ENCODE assay signal across 25 mouse cellular contexts in the genomic region with DNA sequence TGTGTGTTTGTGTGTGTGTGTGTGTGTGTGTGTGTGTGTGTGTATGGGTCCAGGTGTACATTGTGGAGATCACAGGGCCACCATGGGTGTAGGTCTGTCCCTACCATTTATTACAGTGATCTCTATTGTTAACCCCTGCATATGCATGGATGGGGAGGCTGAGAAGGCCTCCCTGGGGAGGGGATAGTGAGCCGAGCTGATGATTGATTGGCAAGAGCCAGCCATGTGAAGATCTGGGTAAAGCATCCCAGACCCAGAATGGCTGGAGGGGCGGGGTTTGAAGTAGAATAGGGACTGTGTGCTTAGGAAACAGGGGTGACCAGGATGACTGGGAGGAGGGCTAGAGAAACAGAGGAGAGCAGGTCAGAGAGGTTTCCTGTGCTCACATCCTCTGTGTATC. TPM values are rescaled to one million over a fixed set of nuclear protein-coding genes. Genes with fewer than 3 reads are reported as not detected.
A peak's percentile ranks its signal among the peaks of the same experiment; 100 is the strongest.
DNase-seq lines count a peak whose midpoint lies in the region; ATAC-seq and TF ChIP-seq lines count a peak whose summit lies in the region.
"Had no signal": no experiment of that assay in that cellular context is flagged by ENCODE, and none has a peak within 500 bp of the region (broad histone marks: within the 10 kb centered on the region; RNA-seq: fewer than 3 reads in every experiment).

No protein-coding gene starts in this region.

- peak; percentile 11 for DNase-seq in hindbrain, embryonic 10.5 days (ENCODE audit: low spot score)
- DNase-seq in hindbrain, postnatal 0 days (ENCODE audit: low spot score), result no peak
- no peak for DNase-seq in midbrain, embryonic 10.5 days (ENCODE audit: low spot score)
- no peak for DNase-seq in frontal cortex, postnatal 36 days (ENCODE audit: low spot score in 2 of 2)
- no peak for DNase-seq in kidney, adult 9 months
- DNase-seq: adrenal gland, adult 8-10 months; cerebellum, adult 2 months; cerebellum, postnatal 25 days; gastrocnemius, postnatal 36 days; kidney, postnatal 36 days; left cerebral cortex, postnatal 4 days; liver; lung, postnatal 4 days; thymus, postnatal 25 days had no signal

- peaks cover 5% of the 10 kb centered on the region; the same call in 1 of the 2 replicates for H3K36me3 ChIP-seq in hindbrain, embryonic 10.5 days
- H3K36me3 ChIP-seq in hindbrain, postnatal 0 days (ENCODE audit: insufficient read depth, low read length), result no peaks in the 10 kb centered on the region
- H3K36me3 ChIP-seq in midbrain, embryonic 15.5 days (replicated peaks), result no peaks in the 10 kb centered on the region
- 0 out of 2 replicates have a peak, but pooled peaks cover 7% of the 10 kb centered on the region for H3K36me3 ChIP-seq in midbrain, embryonic 10.5 days
- peaks cover 6% of the 10 kb centered on the region for H3K36me3 ChIP-seq in hindbrain, embryonic 13.5 days
- H3K36me3 ChIP-seq: embryonic facial prominence, embryonic 15.5 days; kidney, embryonic 15.5 days; liver, embryonic 15.5 days; stomach, embryonic 15.5 days had no signal

- no peak overlapping the region for H3K9ac ChIP-seq in hindbrain, postnatal 0 days (replicated peaks; ENCODE audit: low read length)
- no peak overlapping the region for H3K9ac ChIP-seq in midbrain, embryonic 15.5 days
- H3K9ac ChIP-seq in hindbrain, embryonic 13.5 days, result no peak overlapping the region
- H3K9ac ChIP-seq: embryonic facial prominence, embryonic 15.5 days; kidney, embryonic 15.5 days; liver, embryonic 15.5 days; stomach, embryonic 15.5 days had no signal

- H3K4me2 ChIP-seq in hindbrain, postnatal 0 days (ENCODE audit: low read depth, low read length), result no peak overlapping the region
- H3K4me2 ChIP-seq in midbrain, embryonic 15.5 days, result no peak overlapping the region
- H3K4me2 ChIP-seq in hindbrain, embryonic 13.5 days, result no peak overlapping the region
- H3K4me2 ChIP-seq: embryonic facial prominence, embryonic 15.5 days; kidney, embryonic 15.5 days; liver, embryonic 15.5 days; stomach, embryonic 15.5 days had no signal

- no peak for TF ChIP-seq CTCF in hindbrain, postnatal 0 days (IDR thresholded peaks at IDR 0.05; ENCODE audit: low read depth)

- H3K4me1 ChIP-seq in hindbrain, embryonic 10.5 days (replicated peaks), result peaks cover 9% of the 10 kb centered on the region; the same call in 1 of the 2 replicates
- no peaks in the 10 kb centered on the region for H3K4me1 ChIP-seq in hindbrain, postnatal 0 days (ENCODE audit: insufficient read depth, low read length)
- peaks cover 11% of the 10 kb centered on the region; the same call in 1 of the 2 replicates for H3K4me1 ChIP-seq in midbrain, embryonic 15.5 days
- peaks cover 9% of the 10 kb centered on the region for H3K4me1 ChIP-seq in midbrain, embryonic 10.5 days
- H3K4me1 ChIP-seq in hindbrain, embryonic 13.5 days (replicated peaks), result peaks cover 35% of the 10 kb centered on the region
- H3K4me1 ChIP-seq: liver, embryonic 15.5 days had no signal

- WGBS in hindbrain, embryonic 10.5 days, result 41% methylated on average over 2 of the region's 2 CpGs
- WGBS in hindbrain, postnatal 0 days, result 51% methylated on average over 2 of the region's 2 CpGs
- WGBS in midbrain, embryonic 15.5 days, result 55% methylated on average over 2 of the region's 2 CpGs
- WGBS in midbrain, embryonic 10.5 days, result 61% methylated on average over 2 of the region's 2 CpGs
- 43% methylated on average over 2 of the region's 2 CpGs for WGBS in hindbrain, embryonic 13.5 days

- H3K27ac ChIP-seq in hindbrain, embryonic 10.5 days, result peak overlapping the region; percentile 35; the same call in 1 of the 2 replicates
- no peak overlapping the region for H3K27ac ChIP-seq in hindbrain, postnatal 0 days
- H3K27ac ChIP-seq in midbrain, embryonic 15.5 days, result no peak overlapping the region
- no peak overlapping the region for H3K27ac ChIP-seq in midbrain, embryonic 10.5 days (replicated peaks)
- 0 out of 2 replicates have a peak overlapping the region, but pooled peaks have one; percentile 63 for H3K27ac ChIP-seq in hindbrain, embryonic 13.5 days
- H3K27ac ChIP-seq: embryonic facial prominence, embryonic 15.5 days; kidney, embryonic 15.5 days; liver, embryonic 15.5 days; stomach, embryonic 15.5 days had no signal

- ATAC-seq in hindbrain, postnatal 0 days, result no peak
- ATAC-seq in midbrain, embryonic 15.5 days (replicated peaks), result peak; percentile 41; the same call in 1 of the 2 replicates
- ATAC-seq in hindbrain, embryonic 13.5 days (ENCODE audit: low FRiP score), result no peak
- ATAC-seq: intestine, postnatal 0 days had no signal

- H3K27me3 ChIP-seq in hindbrain, embryonic 10.5 days (ENCODE audit: insufficient read depth, poor library complexity, severe bottlenecking), result no peaks in the 10 kb centered on the region
- H3K27me3 ChIP-seq in hindbrain, postnatal 0 days (ENCODE audit: insufficient read depth, low read length), result no peaks in the 10 kb centered on the region
- no peaks in the 10 kb centered on the region for H3K27me3 ChIP-seq in midbrain, embryonic 15.5 days (replicated peaks)
- no peaks in the 10 kb centered on the region for H3K27me3 ChIP-seq in midbrain, embryonic 10.5 days (ENCODE audit: low read depth, poor library complexity, severe bottlenecking)
- H3K27me3 ChIP-seq in hindbrain, embryonic 13.5 days, result no peaks in the 10 kb centered on the region
- H3K27me3 ChIP-seq: embryonic facial prominence, embryonic 15.5 days; kidney, embryonic 15.5 days; liver, embryonic 15.5 days; stomach, embryonic 15.5 days had no signal

- no peak overlapping the region for H3K4me3 ChIP-seq in hindbrain, embryonic 10.5 days
- no peak overlapping the region for H3K4me3 ChIP-seq in hindbrain, postnatal 0 days (ENCODE audit: low read length)
- no peak overlapping the region for H3K4me3 ChIP-seq in midbrain, embryonic 15.5 days
- H3K4me3 ChIP-seq in midbrain, embryonic 10.5 days, result no peak overlapping the region
- no peak overlapping the region for H3K4me3 ChIP-seq in hindbrain, embryonic 13.5 days
- H3K4me3 ChIP-seq: embryonic facial prominence, embryonic 15.5 days; kidney, embryonic 15.5 days; liver, embryonic 15.5 days; stomach, embryonic 15.5 days had no signal

- H3K9me3 ChIP-seq in hindbrain, embryonic 10.5 days, result no peaks in the 10 kb centered on the region
- no peaks in the 10 kb centered on the region for H3K9me3 ChIP-seq in hindbrain, postnatal 0 days (ENCODE audit: low read length)
- no peaks in the 10 kb centered on the region for H3K9me3 ChIP-seq in midbrain, embryonic 15.5 days
- no peaks in the 10 kb centered on the region for H3K9me3 ChIP-seq in midbrain, embryonic 10.5 days (replicated peaks)
- H3K9me3 ChIP-seq in hindbrain, embryonic 13.5 days, result 0 out of 2 replicates have a peak, but pooled peaks cover 5% of the 10 kb centered on the region
- H3K9me3 ChIP-seq: embryonic facial prominence, embryonic 15.5 days; kidney, embryonic 15.5 days; liver, embryonic 15.5 days; stomach, embryonic 15.5 days had no signal

RNA-seq across cellular contexts. Expression of gene Fam13c, which starts 58.0 kb away (rescaled TPM):
- 9.6 and 13.7 TPM in 2 replicates for polyA plus RNA-seq in hindbrain, embryonic 10.5 days (2016; fragmentation: Nextera tagmentation; extraction: Ambion mirVana)
- total RNA-seq in hindbrain, postnatal 0 days (2014; rRNA removed), result 6.8 and 7.7 TPM in 2 replicates
- polyA plus RNA-seq in hindbrain, postnatal 0 days (2015; fragmentation: Nextera tagmentation; extraction: Ambion mirVana), result 18.3 and 18.8 TPM in 2 replicates
- 31.1 and 36.0 TPM in 2 replicates for polyA plus RNA-seq in midbrain, embryonic 15.5 days (2015; fragmentation: Nextera tagmentation; extraction: Ambion mirVana)
- 13.3 and 16.5 TPM in 2 replicates for polyA plus RNA-seq in midbrain, embryonic 10.5 days (2016; fragmentation: Nextera tagmentation; extraction: Ambion mirVana)
- polyA plus RNA-seq in hindbrain, embryonic 13.5 days (2015; fragmentation: Nextera tagmentation; extraction: Ambion mirVana), result 25.5 and 26.3 TPM in 2 replicates
- total RNA-seq: hematopoietic stem cell, adult 5-6 weeks; megakaryocyte-erythroid progenitor cell, adult 5-6 weeks; MEL; neutrophil, adult 5-6 weeks had no signal

Comparison
In these comparisons a context has a peak if more than half of its experiments do, and no peak if none do; other contexts are left out.
1. H3K27ac ChIP-seq: peak in hindbrain, embryonic 10.5 days (single experiment) and hindbrain, embryonic 13.5 days (single experiment); none in hindbrain, postnatal 0 days (single experiment), midbrain, embryonic 15.5 days (single experiment) and midbrain, embryonic 10.5 days (single experiment).